20 mouse cellular contexts compared by ENCODE assay signal in genomic region chr3:3001224-3001623, GRCm38 (mm10).
DNase-seq lines count a peak whose midpoint lies in the region; ATAC-seq lines count a peak whose summit lies in the region.
"Had no signal": no experiment of that assay in that cellular context is flagged by ENCODE, and none has a peak within 500 bp of the region (broad histone marks: within the 10 kb centered on the region; RNA-seq: fewer than 3 reads in every experiment).

No protein-coding gene starts in this region.

- H3K4me1 ChIP-seq in forebrain, embryonic 10.5 days = no peaks in the 10 kb centered on the region
- H3K4me1 ChIP-seq in forebrain, embryonic 14.5 days (ENCODE audit: control insufficient read depth, insufficient read depth, low read length) = no peaks in the 10 kb centered on the region
- H3K4me1 ChIP-seq in intestine, embryonic 14.5 days (replicated peaks; ENCODE audit: control insufficient read depth, insufficient read depth, low read length) = no peaks in the 10 kb centered on the region
- no peaks in the 10 kb centered on the region for H3K4me1 ChIP-seq in intestine, embryonic 15.5 days (replicated peaks)
- no peaks in the 10 kb centered on the region for H3K4me1 ChIP-seq in lung, embryonic 15.5 days
- no peaks in the 10 kb centered on the region for H3K4me1 ChIP-seq in hindbrain, embryonic 14.5 days (replicated peaks; ENCODE audit: control insufficient read depth, insufficient read depth, low read length)
- H3K4me1 ChIP-seq: heart, embryonic 15.5 days; limb, embryonic 13.5 days had no signal

- no peak overlapping the region for H3K9ac ChIP-seq in forebrain, embryonic 14.5 days (ENCODE audit: low read length)
- no peak overlapping the region for H3K9ac ChIP-seq in intestine, embryonic 14.5 days (ENCODE audit: low read length)
- H3K9ac ChIP-seq in intestine, embryonic 15.5 days = no peak overlapping the region
- no peak overlapping the region for H3K9ac ChIP-seq in lung, embryonic 15.5 days
- H3K9ac ChIP-seq in hindbrain, embryonic 14.5 days = no peak overlapping the region
- H3K9ac ChIP-seq: forebrain, postnatal 0 days; heart, embryonic 15.5 days; limb, embryonic 13.5 days had no signal

- 69% methylated on average over 4 of the region's 4 CpGs for WGBS in forebrain, embryonic 10.5 days
- 74% methylated on average over 4 of the region's 4 CpGs for WGBS in forebrain, embryonic 14.5 days
- WGBS in intestine, embryonic 14.5 days = 71% methylated on average over 4 of the region's 4 CpGs
- WGBS in intestine, embryonic 15.5 days = 68% methylated on average over 4 of the region's 4 CpGs
- WGBS in lung, embryonic 15.5 days = 64% methylated on average over 4 of the region's 4 CpGs
- 73% methylated on average over 4 of the region's 4 CpGs for WGBS in hindbrain, embryonic 14.5 days

- no peak overlapping the region for H3K4me2 ChIP-seq in forebrain, embryonic 14.5 days (ENCODE audit: low read length)
- no peak overlapping the region for H3K4me2 ChIP-seq in intestine, embryonic 14.5 days (ENCODE audit: low read length)
- H3K4me2 ChIP-seq in intestine, embryonic 15.5 days (replicated peaks) = no peak overlapping the region
- no peak overlapping the region for H3K4me2 ChIP-seq in lung, embryonic 15.5 days
- H3K4me2 ChIP-seq in hindbrain, embryonic 14.5 days (replicated peaks) = no peak overlapping the region
- H3K4me2 ChIP-seq: heart, embryonic 15.5 days; limb, embryonic 13.5 days had no signal

- H3K27ac ChIP-seq in forebrain, embryonic 10.5 days = no peak overlapping the region
- H3K27ac ChIP-seq in forebrain, embryonic 14.5 days (ENCODE audit: low read depth, low read length) = no peak overlapping the region
- no peak overlapping the region for H3K27ac ChIP-seq in intestine, embryonic 14.5 days (ENCODE audit: low read depth)
- no peak overlapping the region for H3K27ac ChIP-seq in intestine, embryonic 15.5 days
- H3K27ac ChIP-seq in lung, embryonic 15.5 days = no peak overlapping the region
- no peak overlapping the region for H3K27ac ChIP-seq in hindbrain, embryonic 14.5 days
- H3K27ac ChIP-seq: heart, embryonic 15.5 days; limb, embryonic 13.5 days had no signal

- no peak for ATAC-seq in forebrain, embryonic 14.5 days
- peak; percentile 64; the same call in 1 of the 2 replicates for ATAC-seq in intestine, embryonic 14.5 days (replicated peaks; ENCODE audit: low FRiP score, low TSS enrichment, low read depth)
- ATAC-seq in intestine, embryonic 15.5 days = no peak
- 0 out of 2 replicates have a peak, but pooled peaks have one; percentile 35 for ATAC-seq in lung, embryonic 15.5 days (ENCODE audit: borderline replicate concordance, extremely low read depth, low FRiP score, low TSS enrichment)
- ATAC-seq in hindbrain, embryonic 14.5 days (ENCODE audit: low FRiP score) = 0 out of 2 replicates have a peak, but pooled peaks have one; percentile 5
- ATAC-seq: CD4-positive, CD25-positive, alpha-beta regulatory T cell, adult 4 months; forebrain, postnatal 0 days had no signal

- H3K4me3 ChIP-seq in forebrain, embryonic 10.5 days = no peak overlapping the region
- no peak overlapping the region for H3K4me3 ChIP-seq in forebrain, embryonic 14.5 days (ENCODE audit: low read depth, low read length)
- no peak overlapping the region for H3K4me3 ChIP-seq in intestine, embryonic 14.5 days (ENCODE audit: low read depth, low read length)
- no peak overlapping the region for H3K4me3 ChIP-seq in intestine, embryonic 15.5 days (replicated peaks)
- no peak overlapping the region for H3K4me3 ChIP-seq in lung, embryonic 15.5 days
- no peak overlapping the region for H3K4me3 ChIP-seq in hindbrain, embryonic 14.5 days (replicated peaks; ENCODE audit: low read length)
- H3K4me3 ChIP-seq: erythroblast, embryonic 14.5 days; heart, embryonic 15.5 days; limb, embryonic 13.5 days; myocyte had no signal

- H3K27me3 ChIP-seq in forebrain, embryonic 10.5 days (ENCODE audit: poor library complexity, severe bottlenecking) = no peaks in the 10 kb centered on the region
- H3K27me3 ChIP-seq in forebrain, embryonic 14.5 days (replicated peaks; ENCODE audit: control insufficient read depth, insufficient read depth, low read length) = no peaks in the 10 kb centered on the region
- H3K27me3 ChIP-seq in intestine, embryonic 14.5 days (replicated peaks; ENCODE audit: control insufficient read depth, insufficient read depth, low read length) = no peaks in the 10 kb centered on the region
- no peaks in the 10 kb centered on the region for H3K27me3 ChIP-seq in intestine, embryonic 15.5 days (replicated peaks)
- H3K27me3 ChIP-seq in lung, embryonic 15.5 days = no peaks in the 10 kb centered on the region
- H3K27me3 ChIP-seq in hindbrain, embryonic 14.5 days (ENCODE audit: control insufficient read depth, insufficient read depth, low read length) = no peaks in the 10 kb centered on the region
- H3K27me3 ChIP-seq: heart, embryonic 15.5 days; limb, embryonic 13.5 days; Patski had no signal

- H3K36me3 ChIP-seq in forebrain, embryonic 10.5 days (replicated peaks) = no peaks in the 10 kb centered on the region
- H3K36me3 ChIP-seq in forebrain, embryonic 14.5 days (ENCODE audit: control insufficient read depth, insufficient read depth, low read length) = no peaks in the 10 kb centered on the region
- no peaks in the 10 kb centered on the region for H3K36me3 ChIP-seq in intestine, embryonic 14.5 days (ENCODE audit: control insufficient read depth, insufficient read depth, low read length)
- no peaks in the 10 kb centered on the region for H3K36me3 ChIP-seq in intestine, embryonic 15.5 days
- no peaks in the 10 kb centered on the region for H3K36me3 ChIP-seq in lung, embryonic 15.5 days
- H3K36me3 ChIP-seq in hindbrain, embryonic 14.5 days (replicated peaks; ENCODE audit: control insufficient read depth, insufficient read depth) = no peaks in the 10 kb centered on the region
- H3K36me3 ChIP-seq: heart, embryonic 15.5 days; limb, embryonic 13.5 days had no signal

- H3K9me3 ChIP-seq in forebrain, embryonic 10.5 days = peaks cover 58% of the 10 kb centered on the region
- peaks cover 27% of the 10 kb centered on the region for H3K9me3 ChIP-seq in forebrain, embryonic 14.5 days (replicated peaks; ENCODE audit: control insufficient read depth, low read length)
- peaks cover 13% of the 10 kb centered on the region; the same call in 1 of the 2 replicates for H3K9me3 ChIP-seq in intestine, embryonic 14.5 days (ENCODE audit: control insufficient read depth, low read length)
- 0 out of 2 replicates have a peak, but pooled peaks cover 2% of the 10 kb centered on the region for H3K9me3 ChIP-seq in intestine, embryonic 15.5 days
- H3K9me3 ChIP-seq in lung, embryonic 15.5 days = peaks cover 13% of the 10 kb centered on the region; the same call in 1 of the 2 replicates
- H3K9me3 ChIP-seq in hindbrain, embryonic 14.5 days (ENCODE audit: control insufficient read depth, low read length) = peaks cover 54% of the 10 kb centered on the region

- DNase-seq in forebrain, embryonic 10.5 days (ENCODE audit: extremely low spot score, low spot score) = peak; percentile 3
- DNase-seq in forebrain, embryonic 14.5 days (ENCODE audit: low spot score) = no peak
- peak; percentile 9 for DNase-seq in intestine, embryonic 14.5 days (ENCODE audit: low spot score)
- DNase-seq in lung, adult 18-20 months = no peak
- no peak for DNase-seq in hindbrain, embryonic 14.5 days (ENCODE audit: low spot score)
- DNase-seq in frontal cortex, postnatal 36 days (ENCODE audit: low spot score in 2 of 2) = no peak
- DNase-seq: adrenal gland, adult 8-10 months; cerebellum, adult 8-10 months; forebrain, postnatal 0 days; kidney, adult 8-10 months; right cerebral cortex, postnatal 4 days; thymus, postnatal 14 days had no signal

Comparison
In these comparisons a context has a peak if more than half of its experiments do, and no peak if none do; other contexts are left out.
1. DNase-seq: peak in forebrain, embryonic 10.5 days (single experiment) and intestine, embryonic 14.5 days (single experiment); none in forebrain, embryonic 14.5 days (single experiment), lung, adult 18-20 months (0 of 2), hindbrain, embryonic 14.5 days (single experiment) and frontal cortex, postnatal 36 days (0 of 2).
2. ATAC-seq: peak in intestine, embryonic 14.5 days (single experiment), lung, embryonic 15.5 days (single experiment) and hindbrain, embryonic 14.5 days (single experiment); none in forebrain, embryonic 14.5 days (single experiment) and intestine, embryonic 15.5 days (single experiment).